Mouse (Mus musculus): ENCODE results near the gene Tbl2. TPM values are rescaled to one million over a fixed set of nuclear protein-coding genes. Genes with fewer than 3 reads are reported as not detected.

Tbl2 gene
- polyA plus RNA-seq, 1 experiment from 2014 or later: 13.7 TPM

GRCm38 (mm10) chr5:135178996-135179395 lies 29.5 kb downstream of the Tbl2 start:
- no peak overlapping the region for H3K9ac ChIP-seq (replicated peaks)

GRCm38 (mm10) chr5:135179616-135180015 lies 30.2 kb downstream of the Tbl2 start:
- no peaks in the 10 kb centered on the region for H3K27me3 ChIP-seq
- no peak for ATAC-seq
- H3K9ac ChIP-seq (replicated peaks): no peak overlapping the region
- H3K36me3 ChIP-seq: peaks cover 74% of the 10 kb centered on the region
- no peak overlapping the region for H3K4me3 ChIP-seq (replicated peaks)
- H3K27ac ChIP-seq: no peak overlapping the region
- peaks cover 3% of the 10 kb centered on the region; the same call in 1 of the 2 replicates for H3K9me3 ChIP-seq
- H3K4me1 ChIP-seq (replicated peaks): no peaks in the 10 kb centered on the region
- 97% methylated on average over 7 of the region's 7 CpGs for WGBS
- H3K4me2 ChIP-seq (replicated peaks): no peak overlapping the region

More at GRCm38 (mm10) chr5:135178996-135179395, 29.5 kb downstream of the Tbl2 start:
- ATAC-seq: no peak
- H3K4me2 ChIP-seq (replicated peaks): no peak overlapping the region
- H3K4me3 ChIP-seq (replicated peaks): no peak overlapping the region
- H3K36me3 ChIP-seq: peaks cover 80% of the 10 kb centered on the region
- WGBS: 94% methylated on average over 4 of the region's 4 CpGs
- H3K4me1 ChIP-seq (replicated peaks): no peaks in the 10 kb centered on the region
- no peak overlapping the region for H3K27ac ChIP-seq
- H3K9me3 ChIP-seq: no peaks in the 10 kb centered on the region
- no peaks in the 10 kb centered on the region for H3K27me3 ChIP-seq

DNA sequence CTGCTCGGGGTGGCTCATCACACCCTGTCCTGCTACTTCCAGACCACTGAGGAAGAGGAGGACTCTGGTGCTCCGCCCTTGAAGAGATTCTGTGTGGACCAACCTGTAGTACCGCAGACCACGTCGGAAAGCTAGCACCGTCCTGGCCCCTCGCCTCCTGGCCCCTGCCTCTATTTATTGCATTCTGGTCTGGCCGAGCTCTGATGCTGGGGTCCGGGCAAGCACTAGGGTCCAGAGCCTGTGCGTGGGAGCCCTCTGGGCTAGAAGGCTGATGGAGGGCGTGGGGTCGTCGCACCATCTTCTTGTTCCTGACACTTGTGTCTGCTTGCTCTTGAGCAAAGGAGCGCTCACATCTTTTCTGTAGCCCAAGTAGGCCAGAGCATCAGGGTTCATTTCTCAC lies 31.3 kb downstream of the Tbl2 start:
- H3K27ac ChIP-seq: no peak overlapping the region
- H3K4me3 ChIP-seq (replicated peaks): no peak overlapping the region
- H3K27me3 ChIP-seq: no peaks in the 10 kb centered on the region
- H3K36me3 ChIP-seq: peaks cover 63% of the 10 kb centered on the region
- H3K9me3 ChIP-seq: peaks cover 6% of the 10 kb centered on the region; the same call in 1 of the 2 replicates
- no peaks in the 10 kb centered on the region for H3K4me1 ChIP-seq (replicated peaks)
- 94% methylated on average over 14 of the region's 14 CpGs for WGBS
- no peak overlapping the region for H3K4me2 ChIP-seq (replicated peaks)
- H3K9ac ChIP-seq (replicated peaks): no peak overlapping the region
- no peak for ATAC-seq

- no peak overlapping the region for H3K4me3 ChIP-seq (replicated peaks)
- no peak overlapping the region for H3K27ac ChIP-seq
- H3K9me3 ChIP-seq: peaks cover 6% of the 10 kb centered on the region; the same call in 1 of the 2 replicates
- ATAC-seq: no peak
- WGBS: 70% methylated on average over 6 of the region's 6 CpGs
- no peaks in the 10 kb centered on the region for H3K27me3 ChIP-seq
- peaks cover 3% of the 10 kb centered on the region; the same call in 1 of the 2 replicates for H3K4me1 ChIP-seq (replicated peaks)
- H3K36me3 ChIP-seq: peaks cover 58% of the 10 kb centered on the region
- no peak overlapping the region for H3K4me2 ChIP-seq (replicated peaks)
- H3K9ac ChIP-seq (replicated peaks): no peak overlapping the region
Observed at GRCm38 (mm10) chr5:135181776-135182175, 32.3 kb downstream of the Tbl2 start.

DNA sequence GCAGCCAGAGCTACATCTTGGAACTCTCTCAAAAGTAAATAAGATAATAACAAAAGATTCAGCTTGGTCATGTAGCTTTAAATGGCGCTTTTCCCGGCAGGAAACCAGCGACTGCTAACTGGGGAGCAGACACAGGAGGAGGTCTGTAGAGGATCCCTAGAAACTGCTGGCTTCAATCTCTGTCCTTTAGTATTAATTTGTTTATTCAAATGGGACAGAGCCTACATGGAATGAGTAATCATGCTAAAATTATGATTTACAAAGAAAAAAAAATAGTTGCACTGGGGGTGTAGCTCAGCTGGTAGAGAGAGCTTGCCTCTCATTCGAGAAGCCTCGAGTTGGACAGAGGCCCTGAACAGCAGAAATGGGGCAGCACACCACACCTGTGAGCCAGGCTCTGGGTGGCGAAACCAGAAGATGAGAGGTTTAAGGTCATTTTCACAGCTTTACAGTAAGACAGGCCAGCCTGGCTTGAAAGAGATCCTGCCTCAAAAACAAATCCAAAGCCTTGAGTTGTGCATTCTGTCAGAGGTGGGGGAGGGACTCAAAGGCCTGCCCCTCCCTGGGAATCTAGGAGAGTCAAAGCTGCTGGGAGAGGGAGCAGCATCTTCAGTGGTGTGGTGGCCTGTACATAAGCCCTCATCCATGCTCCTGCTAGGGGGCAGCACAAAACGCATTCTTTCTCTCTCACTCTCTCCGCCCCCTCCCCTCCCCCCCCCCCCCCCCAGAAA lies 33.8 kb downstream of the Tbl2 start:
- ATAC-seq: no peak
- Histone ChIP-seq H3K9me3 (peaks cover 6% of the 10 kb centered on the region; the same call in 1 of the 2 replicates), H3K27me3 (no peaks in the 10 kb centered on the region), H3K4me3 (replicated peaks) (no peak overlapping the region), H3K4me2 (replicated peaks) (no peak overlapping the region), H3K27ac (no peak overlapping the region; the same call in 1 of the 2 replicates), H3K36me3 (peaks cover 42% of the 10 kb centered on the region), H3K9ac (replicated peaks) (no peak overlapping the region), H3K4me1 (replicated peaks) (peaks cover 4% of the 10 kb centered on the region)
- WGBS: 65% methylated on average over 8 of the region's 8 CpGs

DNA sequence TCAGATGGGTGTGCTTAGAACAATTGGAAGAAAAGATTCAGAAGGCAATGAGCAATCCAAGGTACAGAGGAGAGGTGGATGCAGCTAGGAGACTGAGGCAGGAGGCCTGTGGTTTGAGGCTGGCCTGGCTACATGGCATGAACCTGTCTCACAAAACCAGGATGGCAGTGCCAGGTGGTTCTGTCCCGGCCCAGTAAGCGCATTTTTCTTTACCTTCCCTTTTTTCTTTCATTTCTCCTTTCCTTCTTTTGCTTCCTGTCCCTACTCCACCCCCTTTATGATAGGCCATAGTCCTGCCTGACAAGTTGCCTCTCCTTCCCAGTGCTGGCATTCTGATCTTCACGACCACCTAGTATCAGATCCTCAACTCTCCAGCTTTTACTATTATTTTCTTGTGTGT lies 35.6 kb downstream of the Tbl2 start:
- Histone ChIP-seq H3K4me3 (replicated peaks) (no peak overlapping the region), H3K36me3 (peaks cover 32% of the 10 kb centered on the region), H3K4me2 (replicated peaks) (no peak overlapping the region), H3K4me1 (replicated peaks) (peaks cover 21% of the 10 kb centered on the region), H3K27ac (no peak overlapping the region), H3K9me3 (peaks cover 6% of the 10 kb centered on the region; the same call in 1 of the 2 replicates), H3K27me3 (no peaks in the 10 kb centered on the region), H3K9ac (replicated peaks) (no peak overlapping the region)
- no peak for ATAC-seq
- WGBS: 95% methylated on average over 3 of the region's 3 CpGs

- H3K9me3 ChIP-seq: peaks cover 6% of the 10 kb centered on the region; the same call in 1 of the 2 replicates
- no peaks in the 10 kb centered on the region for H3K27me3 ChIP-seq
- H3K4me3 ChIP-seq (replicated peaks): no peak overlapping the region
- peaks cover 27% of the 10 kb centered on the region for H3K36me3 ChIP-seq
- no peak overlapping the region for H3K9ac ChIP-seq (replicated peaks)
- peaks cover 27% of the 10 kb centered on the region for H3K4me1 ChIP-seq (replicated peaks)
- no peak for ATAC-seq
- no peak overlapping the region for H3K4me2 ChIP-seq (replicated peaks)
- WGBS: 36% methylated on average over 3 of the region's 3 CpGs
- H3K27ac ChIP-seq: 0 out of 2 replicates have a peak overlapping the region, but pooled peaks have one; percentile 98
Observed at GRCm38 (mm10) chr5:135185596-135185995, 36.1 kb downstream of the Tbl2 start.

- ATAC-seq: no peak
Observed at GRCm38 (mm10) chr5:135186231-135186620, 36.8 kb downstream of the Tbl2 start.

DNA sequence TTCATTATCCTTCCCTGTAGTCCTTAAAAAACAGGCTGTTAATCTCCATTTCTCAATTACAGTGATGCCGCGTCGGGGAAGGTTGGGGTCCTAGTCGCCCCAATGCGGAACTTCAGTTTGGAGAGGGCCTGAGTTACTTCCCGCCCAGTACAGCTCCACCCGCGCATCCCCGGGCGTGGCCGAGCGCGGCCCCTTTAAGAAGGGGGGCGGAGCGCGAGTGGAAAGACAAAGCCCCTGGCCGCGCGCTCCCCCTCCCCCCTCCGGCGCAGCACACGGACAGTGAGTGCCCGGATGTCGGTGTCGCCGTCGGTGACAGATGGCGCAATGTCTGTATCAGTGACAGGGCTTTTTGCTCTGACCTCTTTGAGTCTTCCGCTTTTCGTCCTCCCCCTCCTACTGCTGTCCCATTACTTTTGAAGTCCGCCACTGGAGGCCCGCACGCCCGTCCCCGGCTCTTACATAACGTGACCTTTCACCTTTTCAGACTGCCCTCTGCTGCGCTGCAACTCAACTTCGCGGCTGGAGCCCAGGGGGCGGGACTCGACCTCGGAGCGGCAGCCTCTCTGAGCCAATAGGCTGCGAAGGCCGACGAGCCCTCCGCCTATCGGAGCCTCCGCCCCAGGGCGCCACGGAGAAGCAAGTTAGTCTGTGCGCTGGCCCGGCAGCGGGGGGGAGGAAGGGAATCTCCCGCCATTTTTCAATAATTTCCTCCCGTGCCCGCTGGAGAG lies 37.3 kb downstream of the Tbl2 start, which contains the start of gene Baz1b:
Gene Baz1b (plus strand): TSS at position 644 of the 728 bp plus-strand sequence.
- Histone ChIP-seq H3K4me1 (replicated peaks) (peaks cover 33% of the 10 kb centered on the region), H3K27me3 (no peaks in the 10 kb centered on the region), H3K27ac (peak within 1 kb of the TSS; percentile 98), H3K9me3 (peaks cover 6% of the 10 kb centered on the region; the same call in 1 of the 2 replicates), H3K4me3 (replicated peaks) (peak within 1 kb of the TSS; percentile 98), H3K4me2 (replicated peaks) (peak within 1 kb of the TSS; percentile 92), H3K9ac (replicated peaks) (peak within 1 kb of the TSS; percentile 98), H3K36me3 (peaks cover 18% of the 10 kb centered on the region)
- WGBS: under 1% methylated on average over 57 of the region's 57 CpGs
- peak; percentile 98 for ATAC-seq

More at GRCm38 (mm10) chr5:135186231-135186620, 36.8 kb downstream of the Tbl2 start:
- peaks cover 6% of the 10 kb centered on the region; the same call in 1 of the 2 replicates for H3K9me3 ChIP-seq
- H3K9ac ChIP-seq (replicated peaks): peak overlapping the region; percentile 98
- peak overlapping the region; percentile 98 for H3K27ac ChIP-seq
- H3K4me2 ChIP-seq (replicated peaks): peak overlapping the region; percentile 92
- H3K4me1 ChIP-seq (replicated peaks): peaks cover 29% of the 10 kb centered on the region
- no peaks in the 10 kb centered on the region for H3K27me3 ChIP-seq
- peak overlapping the region; percentile 98 for H3K4me3 ChIP-seq (replicated peaks)
- peaks cover 23% of the 10 kb centered on the region for H3K36me3 ChIP-seq
- WGBS: 23% methylated on average over 10 of the region's 10 CpGs

GRCm38 (mm10) chr5:135187349-135188213 lies 38.1 kb downstream of the Tbl2 start:
- Histone ChIP-seq H3K9me3 (peaks cover 6% of the 10 kb centered on the region; the same call in 1 of the 2 replicates), H3K36me3 (peaks cover 10% of the 10 kb centered on the region), H3K9ac (replicated peaks) (peak overlapping the region; percentile 98), H3K27ac (peak overlapping the region; percentile 98), H3K4me1 (replicated peaks) (peaks cover 41% of the 10 kb centered on the region), H3K4me3 (replicated peaks) (peak overlapping the region; percentile 98), H3K4me2 (replicated peaks) (peak overlapping the region; percentile 92), H3K27me3 (no peaks in the 10 kb centered on the region)
- under 1% methylated on average over 102 of the region's 102 CpGs for WGBS
- peak; percentile 69 for ATAC-seq

DNA sequence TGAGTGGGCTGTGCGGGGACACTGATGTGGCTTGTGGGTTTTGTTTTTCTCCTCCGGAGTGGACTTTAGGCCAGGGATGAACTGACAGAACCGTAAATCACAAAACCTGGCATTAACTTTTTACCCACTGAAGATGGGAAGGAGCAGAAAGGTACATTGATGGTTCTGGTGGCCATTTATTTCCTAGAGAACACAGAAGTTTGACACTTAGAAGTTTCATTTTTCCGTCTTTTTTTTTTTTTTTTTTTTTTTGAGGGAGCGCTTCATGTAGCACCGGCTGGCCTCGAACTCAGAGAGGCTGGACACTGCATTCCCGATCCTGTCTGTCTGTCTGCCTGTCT lies 38.7 kb downstream of the Tbl2 start:
- peak overlapping the region; percentile 98 for H3K9ac ChIP-seq (replicated peaks)
- peaks cover 44% of the 10 kb centered on the region for H3K4me1 ChIP-seq (replicated peaks)
- WGBS: 1% methylated on average over 8 of the region's 8 CpGs
- peak overlapping the region; percentile 92 for H3K4me2 ChIP-seq (replicated peaks)
- peak overlapping the region; percentile 98 for H3K4me3 ChIP-seq (replicated peaks)
- ATAC-seq: no peak
- peaks cover 6% of the 10 kb centered on the region; the same call in 1 of the 2 replicates for H3K9me3 ChIP-seq
- H3K36me3 ChIP-seq: peaks cover 8% of the 10 kb centered on the region; the same call in 1 of the 2 replicates
- peak overlapping the region; percentile 98 for H3K27ac ChIP-seq
- no peaks in the 10 kb centered on the region for H3K27me3 ChIP-seq

Data from midbrain, embryonic 13.5 days (tissue).